Mouse (Mus musculus): ENCODE measurements at regions not wholly inside any gene's neighbourhood (a gene's known extent, or its start where the extent isn't known, plus 50 kb on each side); places are given as distances from the start of the nearest gene placed in this dataset.
A peak's percentile ranks its signal among the peaks of the same experiment; 100 is the strongest.

GRCm38 (mm10) chr14:24829001-24829400, 342.1 kb downstream of the Rps24 start:
- peak; percentile 35 for DNase-seq

- no peak for DNase-seq
Observed at GRCm38 (mm10) chr14:24833211-24833610, 346.3 kb downstream of the Rps24 start.

GRCm38 (mm10) chr14:24838219-24838618, 351.3 kb downstream of the Rps24 start:
- DNase-seq = no peak

GRCm38 (mm10) chr14:24839056-24839455, 352.1 kb downstream of the Rps24 start:
- DNase-seq = no peak

GRCm38 (mm10) chr14:24841715-24842496, 355.0 kb downstream of the Rps24 start:
- no peak for DNase-seq

GRCm38 (mm10) chr14:24843626-24844025, 356.7 kb downstream of the Rps24 start:
- DNase-seq = no peak

- no peak for DNase-seq
Observed at GRCm38 (mm10) chr14:24850491-24850890, 363.6 kb downstream of the Rps24 start.

- DNase-seq = no peak
Observed at GRCm38 (mm10) chr14:24854459-24854858, 367.5 kb downstream of the Rps24 start.

GRCm38 (mm10) chr14:24862171-24862570, 375.2 kb downstream of the Rps24 start:
- no peak for DNase-seq

GRCm38 (mm10) chr14:24862661-24863060, 375.7 kb downstream of the Rps24 start:
- DNase-seq = no peak

- no peak for DNase-seq
Observed at GRCm38 (mm10) chr14:24863116-24863515, 376.2 kb downstream of the Rps24 start.

- no peak for DNase-seq
Observed at GRCm38 (mm10) chr14:24865579-24866230, 378.8 kb downstream of the Rps24 start.

- no peak for DNase-seq
Observed at GRCm38 (mm10) chr14:24867816-24868215, 380.9 kb downstream of the Rps24 start.

- no peak for DNase-seq
Observed at GRCm38 (mm10) chr14:24868756-24869155, 381.8 kb downstream of the Rps24 start.

GRCm38 (mm10) chr14:24870246-24870645, 383.3 kb downstream of the Rps24 start:
- DNase-seq = no peak

- no peak for DNase-seq
Observed at GRCm38 (mm10) chr14:24871392-24871998, 384.6 kb downstream of the Rps24 start.

GRCm38 (mm10) chr14:24872931-24873330, 386.0 kb downstream of the Rps24 start:
- no peak for DNase-seq

- no peak for DNase-seq
Observed at GRCm38 (mm10) chr14:24873406-24873805, 386.5 kb downstream of the Rps24 start.

- DNase-seq = no peak
Observed at GRCm38 (mm10) chr14:24874426-24875155, 387.7 kb downstream of the Rps24 start.

GRCm38 (mm10) chr14:24875156-24875545, 388.2 kb downstream of the Rps24 start:
- DNase-seq = no peak

- DNase-seq = no peak
Observed at GRCm38 (mm10) chr14:24875934-24876333, 389.0 kb downstream of the Rps24 start.

GRCm38 (mm10) chr14:24876508-24876907, 389.6 kb downstream of the Rps24 start:
- DNase-seq = no peak

GRCm38 (mm10) chr14:24877853-24878252, 390.9 kb downstream of the Rps24 start:
- DNase-seq = peak; percentile 15

Measured in adrenal gland, postnatal 14 days (tissue).